Mouse (Mus musculus): ENCODE data around the gene Gnb1. TPM values are rescaled to one million over a fixed set of nuclear protein-coding genes. Genes with fewer than 3 reads are reported as not detected.
"Not testable (repeated sequence)": the region's sequence is repeated elsewhere in the genome, so short reads cannot be mapped to it uniquely, and the experiment has no call there.

Gnb1 gene
- total and polyA plus RNA-seq, 2 experiments from 2014 or later, result 405 to 1,405 TPM

DNA sequence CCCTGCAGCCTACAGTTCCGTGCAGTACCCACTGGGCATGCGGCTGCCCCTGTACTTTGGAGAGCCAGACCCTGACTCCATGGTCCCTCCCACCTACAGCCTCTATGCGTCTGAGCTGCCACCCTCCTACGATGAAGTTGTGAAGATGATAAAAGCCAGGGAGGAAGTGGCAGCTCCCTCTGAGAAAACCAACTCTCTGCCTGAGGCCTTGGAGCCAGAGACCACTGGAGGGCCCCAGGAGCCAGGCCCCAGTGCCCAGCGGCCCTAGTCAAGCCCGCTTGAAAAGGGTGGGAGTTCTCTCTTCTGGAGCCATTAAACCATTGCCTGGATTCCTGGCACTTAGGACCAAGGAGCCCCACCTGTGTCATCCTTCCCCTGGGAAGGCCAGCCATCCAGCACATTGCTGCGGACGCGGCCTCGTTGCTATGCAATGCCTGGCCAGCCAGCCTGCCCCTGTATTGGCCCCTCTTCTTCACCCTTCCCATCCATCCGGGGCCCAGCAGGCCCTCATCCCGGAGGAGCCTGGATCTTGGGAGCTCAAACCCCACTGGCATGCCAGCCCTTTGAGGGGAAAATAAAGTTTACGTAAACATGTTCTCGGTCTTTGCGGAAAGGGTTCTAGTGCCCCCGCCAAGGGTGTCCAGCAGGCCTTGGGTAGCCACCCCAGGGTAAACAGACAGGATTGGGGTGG is 20.8 kb upstream of the Gnb1 start:
- no peak overlapping the region for H3K9ac ChIP-seq (replicated peaks; ENCODE audit: low read length, poor library complexity, severe bottlenecking)
- DNase-seq (ENCODE audit: low spot score) (no peak), ATAC-seq (ENCODE audit: low FRiP score) (no peak)
- no peaks in the 10 kb centered on the region for H3K9me3 ChIP-seq (ENCODE audit: low read length)
- no peaks in the 10 kb centered on the region for H3K4me1 ChIP-seq (ENCODE audit: insufficient read depth, low read length)
- 85% methylated on average over 16 of the region's 16 CpGs for WGBS
- H3K27ac ChIP-seq (ENCODE audit: low read depth, low read length), result no peak overlapping the region
- H3K4me2 ChIP-seq (ENCODE audit: low read depth, low read length, poor library complexity, severe bottlenecking), result no peak overlapping the region
- peaks cover 4% of the 10 kb centered on the region; the same call in 1 of the 2 replicates for H3K27me3 ChIP-seq (ENCODE audit: insufficient read depth, low read length)
- no peak overlapping the region for H3K4me3 ChIP-seq (ENCODE audit: low read depth, low read length)
- H3K36me3 ChIP-seq (ENCODE audit: insufficient read depth, low read length), result no peaks in the 10 kb centered on the region
- TF ChIP-seq CTCF (IDR thresholded peaks at IDR 0.05), result no peak

DNA sequence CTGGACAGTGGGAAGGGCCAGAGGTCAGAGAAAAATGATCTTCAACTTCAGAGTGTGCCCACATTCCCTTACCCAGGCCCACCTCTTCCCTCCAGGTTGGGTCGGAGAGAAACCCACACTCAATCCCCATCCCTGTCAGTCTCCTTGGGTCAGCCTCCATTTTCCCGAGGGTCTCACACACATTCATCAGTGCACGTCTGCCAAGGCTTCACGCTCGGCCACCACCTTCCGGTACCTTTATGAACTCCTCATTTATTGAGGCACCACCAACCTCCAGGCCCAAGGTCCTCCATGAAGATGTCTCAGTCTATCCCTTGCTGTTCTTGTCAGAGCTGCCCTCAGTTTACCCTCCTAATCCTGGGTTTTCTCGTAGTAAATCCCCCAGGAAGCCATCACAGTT is 20.2 kb upstream of the Gnb1 start:
- 89% methylated on average over 7 of the region's 7 CpGs for WGBS
- TF ChIP-seq CTCF (IDR thresholded peaks at IDR 0.05), result no peak
- no peak for ATAC-seq (ENCODE audit: low FRiP score)
- H3K4me3 ChIP-seq (ENCODE audit: low read depth, low read length), result no peak overlapping the region
- H3K36me3 ChIP-seq (ENCODE audit: insufficient read depth, low read length), result no peaks in the 10 kb centered on the region
- DNase-seq (ENCODE audit: low spot score), result no peak
- H3K4me2 ChIP-seq (ENCODE audit: low read depth, low read length, poor library complexity, severe bottlenecking), result no peak overlapping the region
- H3K27ac ChIP-seq (ENCODE audit: low read depth, low read length), result no peak overlapping the region
- H3K4me1 ChIP-seq (ENCODE audit: insufficient read depth, low read length), result no peaks in the 10 kb centered on the region
- H3K9ac ChIP-seq (replicated peaks; ENCODE audit: low read length, poor library complexity, severe bottlenecking), result no peak overlapping the region
- peaks cover 4% of the 10 kb centered on the region; the same call in 1 of the 2 replicates for H3K27me3 ChIP-seq (ENCODE audit: insufficient read depth, low read length)
- no peaks in the 10 kb centered on the region for H3K9me3 ChIP-seq (ENCODE audit: low read length)

GRCm38 (mm10) chr4:155471406-155471805 is 19.8 kb upstream of the Gnb1 start:
- Histone ChIP-seq H3K4me2 (ENCODE audit: low read depth, low read length, poor library complexity, severe bottlenecking) (no peak overlapping the region), H3K4me3 (ENCODE audit: low read depth, low read length) (no peak overlapping the region), H3K27ac (ENCODE audit: low read depth, low read length) (no peak overlapping the region), H3K9ac (replicated peaks; ENCODE audit: low read length, poor library complexity, severe bottlenecking) (no peak overlapping the region), H3K4me1 (ENCODE audit: insufficient read depth, low read length) (no peaks in the 10 kb centered on the region), H3K9me3 (ENCODE audit: low read length) (no peaks in the 10 kb centered on the region), H3K36me3 (ENCODE audit: insufficient read depth, low read length) (no peaks in the 10 kb centered on the region), H3K27me3 (ENCODE audit: insufficient read depth, low read length) (peaks cover 4% of the 10 kb centered on the region; the same call in 1 of the 2 replicates)
- TF ChIP-seq CTCF (IDR thresholded peaks at IDR 0.05), result no peak
- no peak for ATAC-seq (ENCODE audit: low FRiP score)
- WGBS, result 89% methylated on average over 7 of the region's 7 CpGs
- no peak for DNase-seq (ENCODE audit: low spot score)

- no peaks in the 10 kb centered on the region for H3K4me1 ChIP-seq (ENCODE audit: insufficient read depth, low read length)
- H3K9me3 ChIP-seq (ENCODE audit: low read length), result no peaks in the 10 kb centered on the region
- H3K27me3 ChIP-seq (ENCODE audit: insufficient read depth, low read length), result peaks cover 4% of the 10 kb centered on the region; the same call in 1 of the 2 replicates
- 77% methylated on average over 3 of the region's 3 CpGs for WGBS
- H3K36me3 ChIP-seq (ENCODE audit: insufficient read depth, low read length), result no peaks in the 10 kb centered on the region
- ATAC-seq (ENCODE audit: low FRiP score) (no peak), DNase-seq (ENCODE audit: low spot score) (peak; percentile 51)
- no peak overlapping the region for H3K4me3 ChIP-seq (ENCODE audit: low read depth, low read length)
- no peak overlapping the region for H3K27ac ChIP-seq (ENCODE audit: low read depth, low read length)
- H3K4me2 ChIP-seq (ENCODE audit: low read depth, low read length, poor library complexity, severe bottlenecking), result no peak overlapping the region
- TF ChIP-seq CTCF (IDR thresholded peaks at IDR 0.05), result no peak
- H3K9ac ChIP-seq (replicated peaks; ENCODE audit: low read length, poor library complexity, severe bottlenecking), result no peak overlapping the region
These were observed 18.4 kb upstream of the Gnb1 start for GRCm38 (mm10) chr4:155472716-155473290.

- H3K4me3 ChIP-seq (ENCODE audit: low read depth, low read length), result no peak overlapping the region
- H3K9ac ChIP-seq (replicated peaks; ENCODE audit: low read length, poor library complexity, severe bottlenecking), result no peak overlapping the region
- H3K36me3 ChIP-seq (ENCODE audit: insufficient read depth, low read length), result no peaks in the 10 kb centered on the region
- no peaks in the 10 kb centered on the region for H3K4me1 ChIP-seq (ENCODE audit: insufficient read depth, low read length)
- no peaks in the 10 kb centered on the region for H3K9me3 ChIP-seq (ENCODE audit: low read length)
- TF ChIP-seq CTCF (IDR thresholded peaks at IDR 0.05), result no peak
- no peak overlapping the region for H3K27ac ChIP-seq (ENCODE audit: low read depth, low read length)
- peak; percentile 58 for DNase-seq (ENCODE audit: low spot score)
- no peak for ATAC-seq (ENCODE audit: low FRiP score)
- H3K4me2 ChIP-seq (ENCODE audit: low read depth, low read length, poor library complexity, severe bottlenecking), result no peak overlapping the region
- 54% methylated on average over 5 of the region's 5 CpGs for WGBS
- H3K27me3 ChIP-seq (ENCODE audit: insufficient read depth, low read length), result peaks cover 4% of the 10 kb centered on the region; the same call in 1 of the 2 replicates
These were observed 17.8 kb upstream of the Gnb1 start for GRCm38 (mm10) chr4:155473319-155473718.

DNA sequence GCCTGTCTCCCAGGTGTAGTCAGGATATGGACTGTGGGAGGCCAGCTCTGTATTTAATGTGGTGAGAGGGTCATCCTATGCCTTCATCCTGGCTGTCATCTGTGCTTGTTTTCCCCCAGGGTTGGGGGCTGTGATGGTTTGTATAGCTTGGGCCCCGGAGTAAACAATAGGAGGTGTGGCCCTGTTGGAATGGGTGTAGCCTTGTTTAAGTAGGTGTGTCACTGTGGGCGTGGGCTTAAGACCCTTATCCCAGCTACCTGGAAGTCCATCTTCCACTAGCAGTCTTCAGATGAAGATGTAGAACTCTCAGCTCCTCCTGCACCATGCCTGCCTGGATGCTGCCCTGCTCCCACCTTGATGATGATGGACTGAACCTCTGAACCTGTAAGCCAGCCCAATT is 17.4 kb upstream of the Gnb1 start:
- ATAC-seq (ENCODE audit: low FRiP score); H3K4me2 ChIP-seq (ENCODE audit: low read depth, low read length, poor library complexity, severe bottlenecking); H3K27ac ChIP-seq (ENCODE audit: low read depth, low read length); H3K4me1 ChIP-seq (ENCODE audit: insufficient read depth, low read length); H3K9ac ChIP-seq (replicated peaks; ENCODE audit: low read length, poor library complexity, severe bottlenecking); DNase-seq (ENCODE audit: low spot score); H3K27me3 ChIP-seq (ENCODE audit: insufficient read depth, low read length); H3K4me3 ChIP-seq (ENCODE audit: low read depth, low read length); H3K36me3 ChIP-seq (ENCODE audit: insufficient read depth, low read length); H3K9me3 ChIP-seq (ENCODE audit: low read length): not testable (repeated sequence)
- 51% methylated on average over 2 of the region's 2 CpGs for WGBS
